Mouse (Mus musculus) left cerebral cortex, adult 9 months (tissue): ENCODE measurements at regions not wholly inside any gene's neighbourhood (a gene's known extent, or its start where the extent isn't known, plus 50 kb on each side); places are given as distances from the start of the nearest gene placed in this dataset.

Experiments used
- DNase-seq, 2 experiments: peaks; one replicate each; pipeline ENCODE4 v3.0.0; 2022; ENCODE audit warnings: low spot score in 2 of 2

GRCm38 (mm10) chr1:50547794-50548193 is 352.7 kb upstream of the Tmeff2 start:
- no peak for DNase-seq

GRCm38 (mm10) chr1:50572066-50572465 is 328.4 kb upstream of the Tmeff2 start:
- DNase-seq, result peak in 1 of 2 experiments; percentile 4
